Mouse (Mus musculus): ENCODE measurements at regions not wholly inside any gene's neighbourhood (a gene's known extent, or its start where the extent isn't known, plus 50 kb on each side); places are given as distances from the start of the nearest gene placed in this dataset.

DNA sequence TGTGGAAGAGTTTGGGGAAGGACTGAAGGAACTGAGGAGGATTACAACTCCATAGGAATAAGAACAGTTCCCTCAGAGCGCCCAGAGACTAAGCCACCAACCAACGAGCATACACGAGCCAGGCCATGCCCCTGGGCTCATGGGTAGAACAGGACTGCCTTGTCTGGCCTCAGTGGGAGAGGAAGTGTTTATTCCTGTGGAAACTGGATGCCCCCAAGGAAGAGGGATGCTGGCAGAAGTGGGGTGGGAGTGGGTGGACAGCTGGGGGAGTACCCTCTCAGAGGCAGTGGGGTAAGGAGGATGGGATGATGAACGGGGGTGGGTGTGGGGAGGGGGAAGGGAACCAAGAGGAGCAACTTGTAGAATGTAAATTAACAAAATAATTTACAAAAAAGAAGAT, 86.3 kb upstream of the Rab11fip2 start:
- no peaks in the 10 kb centered on the region for H3K27me3 ChIP-seq
- WGBS = 84% methylated on average over 4 of the region's 4 CpGs

DNA sequence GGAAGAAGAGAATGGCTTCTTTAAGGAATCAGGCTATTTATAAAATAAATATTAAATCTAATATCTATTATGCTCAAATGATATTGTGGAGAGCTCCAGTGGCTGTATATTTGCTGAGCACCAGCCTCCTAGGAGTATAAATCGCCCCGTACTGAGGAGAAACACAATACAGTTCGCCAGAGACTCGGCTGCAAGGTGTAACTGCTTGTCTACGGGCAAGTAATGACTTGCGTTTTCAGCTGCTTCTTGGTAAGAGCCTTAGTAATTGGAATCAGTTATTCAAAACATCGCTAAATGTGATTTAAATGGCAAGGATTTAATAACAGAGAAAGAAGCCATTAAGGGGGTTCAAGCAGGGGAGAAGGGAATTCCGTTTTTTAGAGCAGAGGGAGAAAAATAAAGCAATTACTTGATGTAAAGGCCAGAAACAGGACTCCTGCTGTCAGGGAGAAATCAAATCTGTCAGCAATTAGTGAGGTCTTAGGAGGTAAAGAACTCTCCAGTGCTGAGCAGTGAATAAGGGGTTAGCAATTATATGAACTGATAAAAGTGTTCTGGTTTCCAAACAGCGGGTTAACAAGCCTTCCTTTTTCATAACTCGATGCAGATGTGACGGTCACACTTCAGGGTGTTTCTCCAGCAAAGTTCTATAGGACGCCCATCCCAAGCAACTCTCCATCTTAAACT, 72.3 kb upstream of the Rab11fip2 start:
- Histone ChIP-seq H3K27ac (peak overlapping the region; percentile 79), H3K9me3 (no peaks in the 10 kb centered on the region), H3K4me2 (peak overlapping the region; percentile 41), H3K27me3 (peaks cover 10% of the 10 kb centered on the region), H3K4me1 (peaks cover 17% of the 10 kb centered on the region), H3K9ac (no peak overlapping the region), H3K36me3 (replicated peaks) (no peaks in the 10 kb centered on the region), H3K4me3 (replicated peaks) (no peak overlapping the region)
- peak; percentile 83 for ATAC-seq (ENCODE audit: low FRiP score)
- WGBS = 4% methylated on average over 12 of the region's 12 CpGs

More for the DNA sequence above, 86.3 kb upstream of the Rab11fip2 start:
- no peaks in the 10 kb centered on the region for H3K4me1 ChIP-seq
- H3K27ac ChIP-seq = no peak overlapping the region
- no peak overlapping the region for H3K4me2 ChIP-seq
- H3K4me3 ChIP-seq (replicated peaks) = no peak overlapping the region
- no peaks in the 10 kb centered on the region for H3K9me3 ChIP-seq
- H3K9ac ChIP-seq = no peak overlapping the region
- ATAC-seq (ENCODE audit: low FRiP score) = no peak
- H3K36me3 ChIP-seq (replicated peaks) = no peaks in the 10 kb centered on the region

DNA sequence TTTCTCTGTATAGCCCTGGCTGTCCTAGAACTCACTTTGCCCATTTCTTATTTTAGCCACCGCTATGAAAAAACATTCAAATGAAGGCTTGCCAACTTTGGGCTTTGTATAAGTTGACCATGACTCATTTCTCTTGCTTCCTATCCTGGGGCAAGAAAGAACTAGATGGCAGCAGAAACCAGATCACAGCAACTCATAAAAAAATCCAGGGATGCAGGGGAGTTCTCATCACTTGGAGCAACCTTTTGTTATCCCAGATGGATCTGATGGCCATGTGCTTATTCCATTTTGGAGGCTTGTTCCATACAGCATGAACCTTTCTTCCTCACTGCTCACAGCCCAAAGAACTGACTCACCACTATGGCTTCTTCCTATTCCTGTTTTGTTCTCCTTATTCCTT, 52.1 kb upstream of the Rab11fip2 start:
- no peak overlapping the region for H3K27ac ChIP-seq
- no peak for ATAC-seq (ENCODE audit: low FRiP score)
- H3K4me3 ChIP-seq (replicated peaks) = no peak overlapping the region
- no peaks in the 10 kb centered on the region for H3K36me3 ChIP-seq (replicated peaks)
- H3K9me3 ChIP-seq = no peaks in the 10 kb centered on the region
- no peak overlapping the region for H3K4me2 ChIP-seq
- H3K9ac ChIP-seq = no peak overlapping the region
- no peaks in the 10 kb centered on the region for H3K27me3 ChIP-seq
- WGBS = 96% methylated on average over 1 of the region's 1 CpGs
- H3K4me1 ChIP-seq = no peaks in the 10 kb centered on the region

Data from forebrain, embryonic 12.5 days (tissue).